Mouse (Mus musculus) v-Abl transformed pro-B cells (cell line): Measurements from ENCODE around the gene Gm42957.

Source experiments
- in situ Hi-C, 2 experiments: fragments of 400-800 bp; cut with MboI; formaldehyde crosslinking; loops; one replicate each; pipeline ENCODE4 v1.15.1; 2025; ENCODE audit not compliant: unreplicated experiment in 2 of 2

The Gm42957 gene

DNA sequence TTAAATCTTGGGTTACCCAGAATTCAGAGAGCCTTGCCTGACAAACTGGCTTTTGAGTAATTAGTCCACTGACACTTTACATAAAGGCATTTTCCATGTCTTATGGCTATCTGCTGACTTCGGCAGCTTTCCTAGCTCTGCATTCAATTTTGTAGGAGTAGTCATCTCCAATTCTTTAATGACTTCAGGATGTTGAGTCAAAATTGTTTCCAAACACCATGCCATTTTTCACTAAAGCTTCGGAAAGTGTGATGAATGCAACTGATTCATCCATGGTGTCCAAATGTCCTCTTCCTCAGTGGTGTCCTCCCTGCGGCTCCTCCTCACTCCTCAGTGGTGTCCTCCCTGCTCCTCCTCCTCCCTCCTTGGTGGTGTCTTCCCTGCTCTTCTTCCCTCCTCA is 17.3 kb upstream of the Gm42957 start:
- in situ Hi-C loops: no loop called here

DNA sequence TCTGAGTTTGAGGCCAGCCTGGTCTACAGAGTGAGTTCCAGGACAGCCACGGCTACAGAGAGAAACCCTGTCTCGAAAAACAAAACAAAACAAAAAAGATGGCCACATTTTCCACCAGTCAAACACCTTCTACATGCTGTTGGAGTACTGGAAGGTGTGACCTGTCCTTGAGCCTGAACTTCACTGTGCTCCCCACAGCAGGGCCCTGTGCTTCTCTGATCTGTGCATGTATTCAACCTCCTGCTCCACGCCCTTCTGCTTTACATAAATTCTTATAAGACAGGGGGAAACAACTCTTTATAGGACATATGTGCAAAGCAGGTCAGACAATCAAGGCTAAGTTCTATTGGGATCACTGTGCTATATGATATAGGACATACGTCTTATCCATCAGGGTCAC is 12.1 kb upstream of the Gm42957 start:
- in situ Hi-C loops: no loop called here

DNA sequence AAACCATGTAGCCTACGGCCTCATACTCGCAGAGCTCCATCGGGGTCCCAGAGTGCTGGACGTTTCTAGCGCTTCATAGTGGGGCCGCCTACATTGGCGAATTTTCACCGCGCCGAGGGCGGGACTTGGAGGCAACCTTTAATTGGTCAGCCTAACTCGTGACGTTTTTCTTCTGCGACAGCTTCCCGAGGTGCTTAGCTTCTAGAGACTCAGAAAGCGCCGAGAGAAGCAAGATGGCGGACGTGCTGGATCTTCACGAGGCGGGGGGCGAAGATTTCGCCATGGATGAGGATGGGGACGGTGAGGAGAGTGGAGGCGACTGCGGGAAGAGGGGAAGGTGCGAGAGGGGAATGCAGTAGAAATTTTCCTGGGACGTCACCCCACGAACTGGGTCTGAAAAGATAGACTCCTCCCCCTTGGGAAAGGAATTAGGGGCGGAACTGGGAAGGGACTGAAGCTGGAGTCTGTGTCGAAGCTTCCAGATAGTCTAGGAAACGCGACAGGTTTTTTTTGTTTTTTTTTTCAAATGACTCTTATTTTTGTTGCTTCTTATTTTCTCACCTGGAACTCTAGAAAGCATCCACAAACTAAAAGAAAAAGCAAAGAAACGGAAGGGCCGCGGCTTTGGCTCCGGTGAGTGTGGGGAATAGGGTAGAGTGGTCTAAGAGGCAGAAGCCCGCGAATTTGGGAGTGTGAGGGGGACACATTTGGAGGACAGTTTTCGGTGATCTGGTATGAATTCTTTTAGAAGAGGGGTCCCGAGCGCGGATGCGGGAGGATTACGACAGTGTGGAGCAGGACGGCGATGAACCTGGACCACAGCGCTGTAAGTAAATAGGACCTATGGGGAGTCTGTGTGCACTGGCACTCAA is 5.3 kb upstream of the Gm42957 start, which contains the start of gene Rbm8a:
Rbm8a (plus strand) TSS at position 205 of the 872 bp plus-strand sequence.
- in situ Hi-C loops: loop anchor here (5.0 to 25.0 kb wide), 2 partner anchors 48 to 343 kb away; partner anchors contain the start of gene Fcgr1 (in 2 of the 2)

DNA sequence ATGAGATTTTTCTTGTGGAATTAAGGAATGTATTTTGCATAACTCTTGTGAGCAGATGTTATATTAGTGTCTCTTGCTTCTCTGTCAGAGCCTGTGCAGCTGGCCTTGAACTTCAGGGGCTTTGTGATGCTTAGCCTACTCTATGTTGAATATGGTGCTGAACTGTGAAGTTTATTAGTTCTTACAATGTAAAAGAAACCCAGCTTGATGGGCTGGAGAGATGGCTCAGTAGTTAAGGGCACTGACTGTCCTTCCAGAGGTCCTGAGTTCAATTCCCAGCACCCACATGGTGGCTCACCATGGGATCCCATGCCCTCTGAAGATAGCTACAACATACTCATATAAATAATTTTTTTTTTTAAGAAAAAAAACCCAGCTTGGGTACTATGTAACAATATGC is 3.2 kb upstream of the Gm42957 start:
- in situ Hi-C loops: loop anchor here (5.0 to 25.0 kb wide), 2 partner anchors 50 to 345 kb away; partner anchors contain the start of gene Fcgr1 (in 2 of the 2)

DNA sequence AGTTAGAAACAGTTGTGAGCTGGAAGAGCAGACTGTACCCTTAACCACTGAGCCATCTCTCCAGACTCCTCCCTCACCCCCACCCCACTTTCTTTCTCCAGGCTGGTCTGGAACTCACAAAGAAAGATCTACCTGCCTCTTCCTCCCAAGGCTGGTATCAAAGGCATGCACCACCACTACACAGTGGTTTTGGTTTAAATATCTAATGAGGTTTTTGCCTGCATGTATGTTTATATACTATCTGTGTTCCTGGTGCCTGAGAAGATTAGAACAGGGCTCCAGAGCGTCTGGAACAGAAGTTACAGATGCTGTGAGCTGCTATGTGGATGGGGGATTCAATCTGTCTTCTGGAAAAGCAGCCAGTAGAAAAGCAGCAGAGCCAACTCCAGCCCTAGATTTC is 1.3 kb upstream of the Gm42957 start:
- in situ Hi-C loops: loop anchor here (5.0 to 25.0 kb wide), 2 partner anchors 52 to 347 kb away; partner anchors contain the start of gene Fcgr1 (in 2 of the 2)

DNA sequence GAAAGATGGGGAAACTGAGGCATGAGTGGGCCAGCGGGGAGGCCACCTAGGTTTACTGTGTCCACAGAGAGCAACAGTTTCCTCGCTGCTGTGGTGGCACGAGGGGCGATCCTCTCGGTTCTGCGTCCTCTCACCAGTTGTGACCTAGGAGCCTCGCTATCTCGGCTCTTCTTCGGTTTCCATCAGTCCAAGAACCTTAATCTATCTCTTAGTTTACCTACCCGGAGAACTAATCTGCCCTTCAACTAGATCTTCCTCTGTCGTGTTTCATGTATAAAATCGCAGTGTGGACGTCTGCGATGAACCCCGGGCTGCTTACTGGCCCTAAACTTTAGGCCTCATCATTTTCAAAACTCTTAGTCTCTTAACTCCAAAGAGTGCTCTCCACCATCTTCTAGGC is 632 bp downstream of the Gm42957 start:
- in situ Hi-C loops: loop anchor here (25.0 kb wide), 1 partner anchor 349 kb away; the partner anchor contains the start of gene Fcgr1 (in 2 of the 2)

DNA sequence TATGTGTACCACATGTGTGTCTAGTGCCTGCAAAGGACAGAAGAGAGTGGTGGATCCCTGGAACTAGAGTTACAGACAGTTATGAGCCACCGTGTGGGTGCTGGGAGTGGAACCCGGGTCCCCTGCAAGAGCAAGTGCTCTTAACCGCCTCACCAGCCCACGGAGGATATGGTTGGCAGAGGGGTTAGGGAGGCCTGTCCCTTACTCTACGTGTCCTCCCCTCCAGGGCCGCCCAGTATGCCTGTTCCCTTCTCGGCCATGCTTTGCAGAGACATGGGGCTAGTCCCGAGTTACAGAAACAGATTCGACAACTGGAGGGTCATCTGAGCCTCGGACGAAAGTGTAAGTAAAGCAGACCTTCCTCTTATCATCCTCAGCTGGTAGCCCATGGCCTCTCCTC is 1.2 kb downstream of the Gm42957 start:
- in situ Hi-C loops: loop anchor here (25.0 kb wide), 1 partner anchor 349 kb away; the partner anchor contains the start of gene Fcgr1 (in 2 of the 2)

DNA sequence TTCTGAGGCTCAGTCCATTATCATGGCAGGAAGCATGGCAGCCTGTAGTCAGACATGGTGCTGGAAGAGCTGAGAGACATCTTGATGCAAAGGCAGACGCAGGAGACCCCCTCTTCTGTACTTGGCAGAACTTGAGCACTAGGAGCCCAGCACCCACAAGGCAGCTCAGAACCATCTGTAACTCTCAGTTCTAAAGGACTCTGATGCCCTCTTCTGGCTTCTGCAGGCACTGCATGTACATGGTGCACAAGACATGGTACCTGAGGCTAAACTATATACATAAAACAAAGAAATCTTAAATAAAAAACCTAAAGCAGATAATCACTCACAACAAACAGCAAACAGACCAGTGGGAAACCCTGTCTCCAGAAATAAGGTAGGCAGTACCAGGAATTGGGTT is 3.9 kb downstream of the Gm42957 start:
- in situ Hi-C loops: loop anchor here (25.0 kb wide), 1 partner anchor 352 kb away; the partner anchor contains the start of gene Fcgr1 (in 2 of the 2)

DNA sequence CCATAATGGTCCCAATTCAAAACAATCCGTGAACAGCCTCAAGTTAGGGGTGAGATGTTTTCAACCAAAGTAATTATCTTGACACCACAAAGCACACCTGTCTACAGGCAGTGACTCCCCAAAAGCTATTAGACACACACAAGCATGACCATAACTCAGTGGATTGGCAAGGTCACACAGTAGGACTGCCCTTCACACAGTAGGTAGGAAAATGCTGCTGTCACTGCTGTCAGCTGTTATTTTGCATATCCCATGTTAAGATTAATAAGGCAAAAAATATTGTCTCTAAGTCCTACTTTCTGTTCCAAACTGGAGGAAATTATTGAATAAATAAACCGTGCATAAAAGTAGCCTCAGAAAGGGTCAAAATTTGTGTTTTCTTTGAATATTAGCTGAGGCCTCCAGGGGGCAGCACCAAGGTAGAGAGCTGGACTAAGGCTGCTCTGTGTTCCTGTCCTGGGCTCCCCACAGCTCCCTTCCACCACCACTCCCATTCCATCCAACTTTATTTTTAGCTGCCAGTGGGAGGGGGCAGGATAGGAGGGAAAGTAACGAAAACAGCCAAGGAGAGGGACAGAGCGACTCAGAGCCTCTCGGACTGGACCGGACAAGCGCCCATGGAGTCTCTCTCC is 9.9 kb downstream of the Gm42957 start, which contains the start of gene Itga10:
Itga10 (plus strand) TSS at position 567 of the 632 bp plus-strand sequence.
- in situ Hi-C loops: loop anchor here (5.0 to 25.0 kb wide), 2 partner anchors 57 to 358 kb away; partner anchors contain the start of gene Fcgr1 (in 2 of the 2)

DNA sequence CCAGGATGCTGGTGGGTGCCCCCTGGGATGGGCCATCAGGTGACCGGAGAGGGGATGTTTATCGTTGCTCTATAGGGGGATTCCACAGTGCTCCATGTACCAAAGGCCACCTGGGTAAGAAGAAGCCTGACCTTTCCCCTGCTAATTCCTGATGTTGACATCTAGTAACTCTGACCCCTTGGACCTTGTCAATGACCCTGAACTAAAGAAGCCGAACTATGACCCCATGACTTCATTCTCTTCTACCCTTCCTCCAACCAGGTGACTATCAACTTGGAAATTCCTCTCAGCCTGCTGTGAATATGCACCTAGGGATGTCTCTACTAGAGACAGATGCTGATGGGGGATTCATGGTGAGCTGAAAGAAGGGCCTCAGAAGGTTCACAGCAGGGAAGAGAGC is 12.1 kb downstream of the Gm42957 start:
- in situ Hi-C loops: loop anchor here (5.0 to 25.0 kb wide), 2 partner anchors 55 to 360 kb away; partner anchors contain the start of gene Fcgr1 (in 2 of the 2)

DNA sequence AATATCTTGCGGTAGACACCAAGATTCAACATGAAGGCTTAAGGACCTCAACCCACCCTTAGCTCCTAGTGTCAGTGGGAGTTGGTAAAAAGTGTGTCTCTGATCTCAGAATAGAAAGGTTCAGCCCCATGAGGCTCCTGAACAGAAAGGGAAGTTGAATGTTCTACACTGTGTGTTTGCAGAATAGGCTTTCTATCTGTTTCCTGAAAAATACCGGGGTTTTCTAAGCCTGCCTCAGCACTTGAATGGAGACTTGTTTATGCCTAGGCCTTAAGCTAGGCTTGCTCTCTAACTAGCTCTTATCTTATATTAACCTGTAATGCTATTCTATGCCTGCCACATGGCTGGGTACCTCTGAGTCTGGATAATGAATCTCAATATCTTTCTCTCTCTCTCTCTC is 25.6 kb downstream of the Gm42957 start:
- in situ Hi-C loops: no loop called here

DNA sequence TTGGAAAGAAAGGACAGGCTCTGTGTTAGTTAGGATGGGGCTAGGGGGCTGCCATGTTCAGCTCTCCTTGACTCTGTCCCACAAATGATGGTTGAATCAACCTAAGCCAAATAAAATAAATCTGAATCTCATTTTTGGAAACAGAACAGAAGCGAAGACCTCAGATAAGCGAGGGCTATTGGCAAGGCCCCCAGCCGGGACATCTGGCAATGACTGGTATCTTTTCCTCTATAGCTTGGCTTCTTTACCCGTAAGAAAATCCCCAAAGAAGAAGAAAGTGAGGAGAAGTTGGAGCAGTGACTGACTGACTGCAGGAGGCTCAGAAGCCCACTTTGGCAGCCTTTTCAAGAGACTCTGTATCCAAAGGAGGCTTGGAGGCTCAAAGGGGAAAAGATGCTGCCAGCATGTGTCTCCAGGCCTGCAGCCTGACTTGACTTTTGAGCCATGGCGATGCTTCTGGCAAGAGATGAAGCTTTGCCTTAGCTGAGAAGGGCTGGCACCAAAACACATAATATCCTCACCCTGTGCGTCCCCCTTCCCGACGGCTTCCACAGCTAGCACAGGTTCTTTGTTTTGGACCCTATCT is 27.6 kb downstream of the Gm42957 start:
- in situ Hi-C loops: no loop called here

DNA sequence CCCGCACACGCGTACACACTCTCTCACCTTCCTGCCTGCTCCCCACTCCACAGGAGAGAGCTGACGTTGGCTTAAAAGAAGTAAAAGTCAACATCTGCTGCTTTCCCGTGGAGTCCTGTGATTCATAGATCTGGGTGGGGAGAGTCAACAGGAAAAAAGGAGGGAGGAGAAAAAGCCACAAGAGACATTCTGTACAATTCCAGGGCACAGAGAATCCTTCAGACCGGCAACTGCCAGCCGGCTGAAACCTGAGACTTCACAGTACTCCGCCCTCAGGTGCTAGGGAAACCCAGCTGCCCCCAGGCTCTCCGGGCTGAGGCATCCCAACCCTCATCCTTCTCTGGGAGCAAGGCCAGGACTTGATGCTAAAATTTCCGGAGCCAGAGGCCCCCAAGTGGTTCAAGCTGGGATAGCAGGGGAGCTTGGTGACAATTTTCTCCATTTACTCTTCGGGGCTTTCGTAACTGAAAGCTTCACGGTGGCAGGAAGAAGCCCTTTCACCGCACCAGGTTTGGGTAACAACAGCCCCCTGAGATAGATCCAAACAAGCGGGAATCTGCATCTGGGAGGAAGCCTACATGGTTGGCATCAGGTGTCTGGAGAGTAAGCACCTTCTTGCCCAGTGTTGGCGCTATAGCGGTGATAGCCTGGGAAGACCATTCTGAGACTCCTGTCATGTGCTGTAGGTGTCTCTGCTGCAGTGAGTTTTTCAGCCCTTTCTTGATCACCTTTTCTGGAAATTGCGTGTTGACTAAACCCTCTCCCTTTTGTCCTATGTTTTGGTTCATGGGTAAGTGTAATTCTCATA is 28.4 kb downstream of the Gm42957 start:
- in situ Hi-C loops: no loop called here

DNA sequence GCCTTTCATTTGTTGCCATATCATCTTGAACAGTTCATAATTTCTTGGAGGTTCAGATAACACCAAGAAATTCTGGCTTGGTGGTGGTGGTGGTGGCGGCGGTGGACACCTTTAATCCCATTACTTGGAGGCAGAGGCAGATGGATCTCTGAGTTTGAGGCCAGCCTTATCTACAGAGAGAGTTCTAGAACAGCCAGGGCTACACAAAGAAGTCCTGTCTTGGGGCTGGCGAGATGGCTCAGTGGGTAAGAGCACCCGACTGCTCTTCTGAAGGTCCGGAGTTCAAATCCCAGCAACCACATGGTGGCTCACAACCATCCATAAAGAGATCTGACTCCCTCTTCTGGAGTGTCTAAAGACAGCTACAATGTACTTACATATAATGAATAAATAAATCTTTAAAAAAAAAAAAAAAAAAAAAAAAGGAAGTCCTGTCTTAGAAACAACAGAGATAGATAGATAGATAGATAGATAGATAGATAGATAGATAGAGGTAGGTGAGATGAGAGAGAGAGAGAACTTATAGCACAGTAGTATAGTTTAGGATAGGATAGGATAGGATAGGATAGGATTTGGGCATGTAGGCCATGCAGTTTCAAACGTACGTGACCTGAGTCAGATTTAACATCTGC is 30.6 kb downstream of the Gm42957 start:
- in situ Hi-C loops: loop anchor here in 1 of 2 experiments (5.0 kb wide), 1 partner anchor 36 kb away; no protein-coding TSS in a partner anchor

DNA sequence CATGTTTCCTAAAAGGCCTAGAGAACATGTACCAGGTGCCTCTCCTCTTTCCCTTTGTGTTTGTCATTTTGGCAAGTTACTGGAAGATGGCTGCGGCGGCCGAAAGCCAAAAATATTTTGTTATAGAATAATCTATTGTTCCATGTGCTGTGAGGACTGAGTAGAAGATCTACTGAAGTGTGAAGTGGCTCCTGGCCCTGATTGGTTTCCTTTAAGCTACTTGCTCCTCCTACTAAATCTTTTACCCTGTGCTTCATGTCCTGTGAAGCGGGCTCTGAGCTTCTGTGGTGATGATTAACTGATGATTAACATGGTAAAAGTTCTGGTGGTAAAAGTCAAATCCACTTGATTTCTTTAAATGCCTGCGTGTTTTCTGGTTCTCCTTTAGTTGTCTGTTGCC is 31.6 kb downstream of the Gm42957 start:
- in situ Hi-C loops: loop anchor here in 1 of 2 experiments (5.0 kb wide), 1 partner anchor 35 kb away; no protein-coding TSS in a partner anchor

DNA sequence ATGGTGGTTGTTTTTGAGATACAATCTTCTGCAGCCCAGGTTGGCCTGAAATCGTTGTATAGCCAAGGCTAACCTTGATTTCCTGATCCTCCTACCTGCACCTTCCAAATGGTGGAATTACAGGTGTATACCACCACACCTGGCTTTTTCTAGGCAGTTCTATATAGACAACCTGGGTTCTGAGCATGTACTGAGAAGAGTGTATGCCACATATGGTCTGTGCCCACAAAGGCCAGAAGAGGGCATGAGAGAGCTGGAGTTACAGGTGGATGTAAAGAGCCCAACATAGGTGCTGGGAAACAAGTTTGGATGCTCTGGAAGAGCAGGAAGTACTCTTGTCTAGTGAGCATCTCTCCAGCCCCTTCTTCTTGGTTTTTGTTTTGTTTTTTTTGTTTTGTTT is 32.0 kb downstream of the Gm42957 start:
- in situ Hi-C loops: loop anchor here in 1 of 2 experiments (5.0 kb wide), 1 partner anchor 35 kb away; no protein-coding TSS in a partner anchor

DNA sequence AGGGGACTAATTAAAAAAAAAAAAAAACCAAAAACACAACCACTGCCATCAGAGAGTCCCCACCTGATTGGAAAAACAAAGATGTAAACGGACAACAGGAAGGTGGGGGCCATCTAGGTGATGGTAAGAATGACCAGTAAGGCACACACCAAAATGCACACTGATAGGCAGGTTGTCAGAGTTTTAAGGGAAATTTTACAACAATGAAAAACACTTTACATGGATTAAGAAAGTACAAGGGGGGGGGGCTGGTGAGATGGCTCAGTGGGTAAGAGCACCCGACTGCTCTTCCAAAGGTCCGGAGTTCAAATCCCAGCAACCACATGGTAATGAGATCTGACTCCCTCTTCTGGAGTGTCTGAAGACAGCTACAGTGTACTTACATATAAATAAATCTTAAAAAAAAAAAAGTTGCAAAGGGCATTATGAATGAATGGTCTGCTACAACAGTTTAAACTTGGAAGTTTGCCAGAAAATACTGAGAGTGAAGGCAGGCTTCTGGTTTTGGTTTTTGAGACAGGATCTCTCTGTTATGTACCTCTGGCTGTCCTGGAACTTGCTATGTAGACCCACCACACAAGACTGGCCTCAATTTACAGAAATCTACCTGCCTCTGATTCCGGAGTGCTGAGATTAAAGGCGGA is 33.3 kb downstream of the Gm42957 start:
- in situ Hi-C loops: loop anchor here in 1 of 2 experiments (5.0 kb wide), 1 partner anchor 34 kb away; no protein-coding TSS in a partner anchor

DNA sequence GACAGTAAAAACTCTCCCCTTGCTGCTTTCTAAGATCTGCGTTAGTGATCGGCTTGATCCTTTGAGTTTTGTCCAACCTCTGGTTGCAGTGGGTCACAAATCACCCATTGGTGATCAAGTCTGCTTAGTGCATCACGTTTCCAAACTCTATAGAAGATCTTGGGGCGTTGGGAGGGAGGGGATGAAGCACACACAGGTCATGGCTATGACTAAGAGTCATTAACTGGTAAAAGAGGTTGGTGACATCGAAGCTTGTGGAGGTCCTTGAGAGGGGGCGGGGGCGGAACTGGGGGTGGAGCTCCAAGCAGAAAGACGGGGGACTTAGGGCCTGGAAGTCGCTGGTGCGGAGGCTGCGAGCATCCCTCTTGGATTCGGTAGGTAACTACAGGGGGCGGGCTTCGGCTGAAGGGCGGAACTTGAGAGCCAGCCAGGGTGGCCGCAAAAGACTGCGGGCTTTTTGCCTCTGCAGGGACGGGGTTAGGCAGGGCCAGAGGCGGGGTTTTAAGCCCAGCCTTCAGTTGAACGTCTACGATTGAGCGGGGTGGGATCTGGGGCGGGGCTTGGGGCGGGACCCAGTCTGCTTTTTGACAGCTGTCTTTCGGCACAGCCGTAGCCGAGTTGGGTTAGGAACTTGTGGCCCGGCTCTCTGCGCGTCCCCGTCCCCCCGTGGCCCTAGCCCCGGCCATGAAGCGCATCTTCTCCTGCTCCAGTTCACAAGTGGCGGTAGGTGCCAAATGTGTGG is 34.6 kb downstream of the Gm42957 start, which contains the start of gene Ankrd35:
Ankrd35 (plus strand) TSS at position 405 of the 742 bp plus-strand sequence.
- in situ Hi-C loops: loop anchor here in 1 of 2 experiments (5.0 kb wide), 1 partner anchor 32 kb away; no protein-coding TSS in a partner anchor
